Mouse (Mus musculus) embryo, embryonic 9.5 days (tissue): Measurements from ENCODE around the gene Cers1.

Source experiments
- DNase-seq: peaks from one replicate; pipeline ENCODE4 v3.0.0-alpha.2; 2017; ENCODE audit errors: extremely low spot score

Gene Cers1

DNA sequence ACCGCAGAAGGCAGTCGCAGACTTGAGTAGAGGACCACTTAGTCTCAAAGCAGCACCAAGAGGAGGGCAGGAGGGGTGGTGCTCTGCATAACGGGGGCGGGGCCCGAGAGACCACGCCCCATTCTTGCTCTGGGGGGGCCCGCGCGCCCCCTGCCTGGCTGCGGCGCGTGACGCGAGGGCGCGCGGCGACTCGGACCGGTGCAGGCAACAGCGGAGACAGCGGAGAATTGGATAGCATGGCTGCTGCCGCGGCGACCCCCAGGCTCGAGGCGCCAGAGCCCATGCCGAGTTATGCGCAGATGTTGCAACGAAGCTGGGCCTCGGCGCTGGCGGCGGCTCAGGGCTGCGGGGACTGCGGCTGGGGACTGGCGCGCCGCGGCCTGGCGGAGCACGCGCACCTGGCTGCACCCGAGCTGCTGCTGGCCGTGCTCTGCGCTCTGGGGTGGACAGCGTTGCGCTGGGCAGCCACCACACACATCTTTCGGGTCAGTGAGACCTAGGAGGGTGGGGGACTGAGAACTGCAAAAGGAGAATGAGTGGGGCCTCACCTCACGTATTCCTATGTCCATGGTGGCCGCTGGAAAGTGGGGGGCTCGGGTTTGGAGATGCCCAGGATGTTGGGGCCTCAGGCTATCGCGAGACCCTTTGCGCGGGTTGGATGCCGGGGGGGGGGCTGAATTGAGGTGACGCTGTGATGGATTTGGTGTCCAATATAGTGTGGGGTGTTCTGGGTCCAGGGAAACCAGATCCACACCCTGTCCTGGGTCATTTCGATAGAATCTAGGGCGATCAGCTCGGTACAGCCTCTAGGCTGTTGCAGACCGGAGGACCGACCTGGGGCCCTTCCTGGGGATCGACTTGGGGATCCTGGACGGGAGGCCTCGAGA lies at the start of gene Cers1:
Cers1 (plus strand) TSS at position 152 of the 887 bp plus-strand sequence.
- peak; percentile 69 for DNase-seq

DNA sequence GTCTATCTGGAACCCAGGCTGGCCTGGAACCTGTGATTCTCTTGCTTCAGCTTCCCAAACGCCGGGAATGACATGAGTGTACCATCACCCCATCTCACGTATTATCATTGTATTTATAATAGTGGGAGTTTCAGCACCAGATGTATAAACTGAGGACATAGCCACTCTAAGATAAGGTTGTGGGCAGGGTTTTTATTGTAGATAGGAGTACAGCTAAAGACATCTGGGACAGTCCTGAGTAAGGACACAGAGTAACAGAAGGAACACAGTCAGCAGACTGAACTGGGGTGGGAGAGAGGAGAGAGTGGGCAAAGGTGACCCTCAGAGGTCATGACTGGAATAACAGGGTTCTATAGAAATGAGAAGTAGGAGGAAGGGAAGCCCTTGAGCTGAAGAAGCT lies 47.9 kb upstream of the Cers1 start:
- DNase-seq = no peak

DNA sequence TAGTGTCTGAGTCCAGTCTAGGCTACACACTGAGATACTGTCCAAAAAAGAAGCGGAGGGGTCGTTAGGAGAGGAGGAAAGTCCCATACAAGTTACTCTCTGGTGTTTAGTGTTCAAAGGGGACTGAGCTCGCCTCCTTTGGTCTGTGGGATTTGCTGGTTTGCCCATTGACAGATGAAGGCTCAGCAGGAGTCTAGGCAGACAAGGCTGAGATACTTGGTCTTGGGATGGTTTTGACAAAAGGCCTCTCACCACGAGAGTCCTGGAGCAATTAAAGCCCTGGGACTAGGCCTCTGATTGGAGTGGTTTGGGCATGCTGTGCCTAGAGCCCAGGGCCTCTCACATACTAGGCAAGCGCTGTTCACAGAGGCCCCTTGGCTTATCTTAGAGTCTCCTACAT lies 47.3 kb upstream of the Cers1 start:
- DNase-seq = no peak

DNA sequence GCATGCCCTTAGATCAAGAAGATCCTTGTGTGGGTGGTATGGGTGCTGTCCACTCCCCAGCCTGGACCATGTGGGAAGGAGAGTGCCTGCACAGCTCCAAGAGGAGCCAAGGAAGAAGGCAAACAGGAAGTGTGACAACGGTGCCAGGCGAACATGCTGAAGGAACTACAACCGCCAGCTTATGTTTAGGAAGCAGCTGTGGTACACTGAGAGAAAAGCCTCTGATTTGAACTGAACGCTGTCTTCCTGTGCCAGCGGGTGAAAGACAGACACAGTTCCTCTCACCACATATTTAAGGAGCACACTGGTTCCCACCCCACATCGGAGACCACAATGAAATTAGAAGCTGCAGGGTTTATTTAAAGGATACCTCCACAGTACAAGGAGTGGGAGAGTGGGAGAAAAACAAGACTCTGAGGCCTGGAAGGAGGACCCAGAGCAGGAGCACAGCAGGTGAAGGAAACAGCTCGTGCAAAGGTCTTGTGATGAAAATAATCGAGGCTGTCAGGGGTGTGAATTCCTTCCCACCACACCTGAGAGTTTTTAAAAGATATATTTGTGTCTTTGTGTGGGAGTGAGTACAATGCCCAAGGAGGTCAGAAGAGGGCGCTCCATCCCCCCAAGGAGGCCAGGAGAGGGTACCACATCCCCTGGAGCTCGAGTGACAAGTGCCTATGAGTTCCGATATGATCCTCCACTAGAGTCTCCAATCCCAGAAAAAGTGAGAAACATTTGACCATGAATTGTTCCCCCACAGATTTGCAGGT lies 46.6 kb upstream of the Cers1 start:
- DNase-seq = no peak

DNA sequence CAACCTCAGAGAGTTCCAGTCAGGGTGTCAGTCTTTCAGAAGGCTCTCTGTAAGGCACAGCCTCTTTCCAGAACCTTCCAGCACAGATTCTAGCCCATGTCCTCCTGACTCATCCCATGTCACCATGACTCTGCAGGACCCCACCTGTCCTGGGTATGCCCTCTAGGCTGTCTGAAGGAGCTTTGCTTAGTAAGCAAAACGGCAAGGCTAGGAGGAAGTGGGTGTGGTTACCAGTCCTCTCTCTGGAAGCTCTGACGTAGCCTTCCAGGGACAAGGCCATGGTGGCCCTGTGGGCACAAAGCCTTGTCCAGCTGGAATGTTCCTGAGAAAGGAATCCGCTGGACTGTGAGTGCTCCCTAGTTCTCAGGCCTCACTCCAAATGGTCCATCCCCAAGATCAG lies 42.6 kb upstream of the Cers1 start:
- no peak for DNase-seq

DNA sequence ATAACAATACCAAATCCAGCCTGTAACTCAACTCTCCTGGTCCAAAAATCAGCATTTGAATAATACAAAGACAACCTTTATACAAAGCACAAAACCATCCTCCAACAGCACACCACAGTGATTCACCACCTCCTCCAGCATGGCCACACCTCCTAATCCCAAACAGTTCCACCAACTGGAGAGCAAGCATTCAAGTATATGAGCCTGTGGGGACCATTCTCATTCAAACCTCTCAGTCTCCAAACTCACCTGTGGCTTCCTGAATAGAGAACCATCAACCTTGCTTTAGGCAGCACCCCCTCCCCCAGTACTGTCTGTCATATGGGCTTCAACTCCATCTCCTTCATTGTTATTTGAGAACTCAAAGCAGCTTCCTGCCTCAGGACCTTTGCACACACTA lies 41.2 kb upstream of the Cers1 start:
- no peak for DNase-seq

DNA sequence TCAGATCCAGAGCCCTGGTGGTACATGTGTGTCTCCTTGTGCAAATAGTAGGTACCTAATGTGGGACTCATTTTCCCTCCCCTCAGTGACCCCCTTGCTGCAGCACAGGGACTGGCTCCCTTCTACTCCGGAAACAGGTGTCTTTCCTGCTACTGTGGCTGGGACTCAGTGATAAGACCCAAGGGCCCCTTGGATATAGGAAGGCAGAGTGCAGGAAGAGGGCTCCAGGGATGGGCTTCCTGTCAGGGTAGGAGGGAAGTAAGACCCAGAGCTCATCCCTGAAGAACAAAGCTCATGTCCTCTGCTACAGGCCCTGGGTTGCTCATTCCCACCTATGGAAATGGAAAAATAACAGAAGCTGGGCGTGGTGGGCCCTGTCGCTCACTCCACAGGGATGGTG lies 39.1 kb upstream of the Cers1 start:
- DNase-seq = no peak

DNA sequence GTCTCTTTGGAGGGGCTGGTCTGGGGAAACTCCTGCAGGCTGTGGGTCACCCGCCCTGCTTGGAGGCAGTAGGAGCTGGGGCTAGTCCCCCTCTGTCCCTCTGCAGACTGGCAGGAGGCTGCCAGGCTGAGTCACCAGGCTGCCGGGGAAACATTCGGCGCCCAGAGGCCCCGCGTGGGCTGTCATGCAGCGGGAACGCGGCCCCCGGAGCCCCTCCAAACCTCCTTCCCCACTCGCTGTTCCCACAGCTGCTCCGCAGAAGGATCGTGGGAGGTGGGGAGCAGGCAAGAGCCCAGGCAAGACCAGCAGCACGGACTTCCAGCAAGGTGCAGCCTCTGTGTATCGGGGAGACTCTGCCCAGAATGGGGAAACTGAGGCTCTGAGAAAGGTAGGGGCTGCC lies 37.4 kb upstream of the Cers1 start:
- no peak for DNase-seq

DNA sequence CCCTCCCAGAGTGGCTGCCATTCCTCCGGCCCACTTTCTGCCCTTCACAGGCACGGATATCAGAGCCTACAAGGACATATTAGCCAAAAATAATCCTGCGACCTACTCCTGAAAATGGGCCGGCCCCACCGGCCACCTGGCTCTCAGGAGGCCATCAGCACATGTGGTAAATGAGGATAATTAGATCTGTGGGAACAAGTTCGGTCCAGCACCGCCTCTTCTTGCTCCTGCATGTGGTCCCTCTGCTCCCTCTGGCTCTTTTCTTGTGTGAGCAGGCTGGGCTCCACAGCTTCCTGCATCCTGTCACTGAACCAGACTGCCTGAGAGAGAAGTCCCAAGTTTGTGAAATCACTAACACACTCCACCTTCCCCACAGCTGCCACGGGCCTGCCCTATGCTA lies 36.3 kb upstream of the Cers1 start:
- no peak for DNase-seq

DNA sequence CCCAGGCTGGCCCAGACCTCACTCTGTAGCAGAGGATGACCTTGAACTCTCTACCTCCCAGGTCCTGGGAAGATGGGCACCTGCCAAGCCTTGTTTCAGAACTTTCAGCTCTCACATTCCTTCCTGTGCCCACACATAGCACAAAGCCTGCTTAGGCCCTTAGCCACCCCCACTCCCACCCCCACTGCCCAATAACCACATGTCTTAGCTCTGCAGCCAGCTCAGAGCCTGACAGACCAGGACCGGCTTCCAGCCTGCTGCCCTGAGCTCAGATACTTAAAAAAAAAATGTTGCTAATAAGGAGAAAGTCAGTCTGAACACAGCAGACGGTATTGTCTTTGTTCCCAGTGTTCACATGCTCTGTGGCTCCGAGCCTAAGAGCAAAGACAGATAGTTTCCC lies 34.6 kb upstream of the Cers1 start:
- DNase-seq = no peak

DNA sequence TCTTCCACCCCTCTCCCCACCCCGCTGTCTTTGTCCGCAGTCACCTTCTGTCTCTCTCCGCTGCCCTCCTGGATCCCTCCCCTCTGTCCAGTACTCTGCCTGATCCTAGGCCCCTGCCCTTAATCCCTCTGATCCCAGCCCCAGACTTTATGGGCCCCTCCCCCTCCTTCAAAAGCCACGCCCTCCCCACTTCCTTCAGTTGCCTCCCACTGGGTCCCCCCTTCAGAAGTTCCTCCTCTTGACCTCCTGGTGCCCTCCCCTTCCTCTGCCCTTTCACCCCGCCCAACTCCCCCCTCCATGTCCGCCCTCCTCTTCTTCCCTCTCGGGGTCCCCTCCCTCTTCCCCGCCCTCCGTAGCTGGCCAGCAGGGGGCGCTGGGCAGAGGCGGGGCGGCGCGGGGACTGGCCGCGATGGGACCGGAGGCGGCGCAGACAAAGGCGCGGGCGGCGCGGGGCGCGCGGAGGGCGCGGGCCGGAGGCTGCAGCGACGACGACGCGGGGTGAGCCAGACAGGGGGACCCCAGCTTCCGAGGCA lies 32.9 kb upstream of the Cers1 start, which contains the start of gene Homer3:
Homer3 (plus strand) TSS at position 225 of the 533 bp plus-strand sequence.
- DNase-seq = peak; percentile 99

DNA sequence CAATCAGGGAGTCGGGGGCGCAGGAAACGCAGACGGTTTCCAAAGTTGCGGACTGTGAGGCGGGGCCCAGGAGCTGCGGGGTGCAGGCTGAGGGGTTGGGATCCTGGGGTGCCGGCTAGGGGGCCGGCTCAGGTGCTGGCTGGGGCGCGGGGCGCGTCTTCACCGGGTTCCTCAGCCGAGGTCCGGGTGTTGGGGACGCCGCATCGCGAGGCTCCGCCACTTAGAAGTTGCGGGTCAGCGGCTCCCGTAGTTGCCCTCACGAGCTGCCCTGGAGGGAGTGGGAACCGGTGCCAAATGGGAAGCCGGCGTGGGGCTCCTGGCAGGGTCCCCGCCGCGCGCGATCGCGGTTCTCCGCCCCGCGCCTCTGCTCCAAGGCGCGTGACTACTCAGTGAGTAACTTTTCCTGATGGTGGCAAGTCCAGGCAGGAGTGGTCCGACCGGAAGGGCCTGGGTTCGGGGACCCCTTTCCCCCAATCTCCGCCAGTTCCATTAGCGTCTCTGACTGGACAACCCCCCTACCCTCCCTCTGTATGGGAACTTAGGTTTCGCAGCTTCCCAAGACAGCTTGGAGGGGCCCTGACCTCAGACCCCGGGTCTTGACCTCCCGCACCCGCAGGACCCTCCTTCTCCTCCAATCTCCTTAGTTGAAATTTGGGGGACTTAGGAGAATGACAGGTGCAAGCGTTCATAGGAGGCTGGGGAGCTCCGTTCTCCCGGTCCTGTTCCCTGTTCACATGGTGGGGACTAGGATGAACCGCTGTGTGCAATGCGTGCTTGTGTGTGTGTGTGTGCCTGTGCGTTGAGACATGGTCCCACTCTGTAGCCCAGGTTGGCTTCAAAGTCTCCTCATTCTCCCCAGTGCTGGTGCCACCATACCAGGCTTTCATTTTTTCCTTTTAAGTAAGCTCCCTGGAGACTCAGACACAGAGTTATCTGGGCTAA lies 32.2 kb upstream of the Cers1 start:
- peak; percentile 48 for DNase-seq

DNA sequence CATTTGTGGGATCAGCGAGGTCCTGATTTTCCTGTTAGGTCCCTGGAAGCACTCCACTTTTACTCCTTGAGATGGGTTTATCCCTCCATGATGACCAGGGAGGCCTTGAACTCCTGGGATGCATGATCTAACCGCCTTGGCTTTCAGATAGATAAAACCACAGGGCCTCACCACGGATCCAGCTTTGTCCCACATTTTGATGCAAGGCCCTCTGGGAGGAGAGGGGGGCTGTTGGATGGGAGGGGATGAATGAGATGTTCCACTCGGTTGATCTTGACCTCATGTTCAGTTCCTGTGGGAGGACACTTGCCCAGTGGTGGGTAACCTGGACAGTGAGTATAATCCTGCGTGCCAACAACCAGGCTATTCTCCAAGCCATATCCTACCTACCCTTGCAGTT lies 31.2 kb upstream of the Cers1 start:
- DNase-seq = no peak

DNA sequence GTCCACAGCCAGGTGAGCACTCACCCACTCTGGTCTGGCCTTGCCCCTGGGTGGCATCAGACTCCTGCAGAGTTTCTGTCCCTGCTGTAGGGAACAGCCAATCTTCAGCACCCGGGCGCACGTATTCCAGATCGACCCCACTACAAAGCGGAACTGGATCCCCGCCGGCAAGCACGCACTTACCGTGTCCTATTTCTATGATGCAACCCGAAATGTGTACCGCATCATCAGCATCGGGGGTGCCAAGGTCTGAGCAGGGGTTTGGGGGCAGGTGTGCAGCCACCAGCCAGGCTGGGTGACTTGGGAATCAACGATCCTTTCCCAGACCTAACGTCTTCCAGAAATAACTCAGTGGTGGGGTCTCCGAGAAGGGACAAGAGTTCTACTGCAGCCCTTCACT lies 30.3 kb upstream of the Cers1 start:
- DNase-seq = no peak

DNA sequence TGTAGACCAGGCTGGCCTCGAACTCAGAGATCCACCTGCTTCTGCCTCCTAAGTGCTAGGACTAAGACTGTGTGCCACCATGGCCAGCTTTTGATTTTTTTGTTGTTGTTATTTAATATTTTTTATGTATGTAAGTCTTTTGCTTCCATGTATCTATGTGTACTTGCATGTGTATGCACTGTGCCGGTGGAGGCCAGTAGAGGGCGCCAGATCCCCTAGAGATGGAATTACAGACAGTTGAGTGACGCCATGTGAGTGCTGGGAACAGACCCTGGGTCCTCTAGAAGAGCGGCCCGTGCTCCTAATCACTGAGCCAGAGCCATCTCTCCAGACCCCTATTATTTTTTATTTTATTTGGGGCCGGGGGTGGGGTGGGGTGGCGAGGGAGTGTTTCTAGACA lies 28.8 kb upstream of the Cers1 start:
- no peak for DNase-seq

DNA sequence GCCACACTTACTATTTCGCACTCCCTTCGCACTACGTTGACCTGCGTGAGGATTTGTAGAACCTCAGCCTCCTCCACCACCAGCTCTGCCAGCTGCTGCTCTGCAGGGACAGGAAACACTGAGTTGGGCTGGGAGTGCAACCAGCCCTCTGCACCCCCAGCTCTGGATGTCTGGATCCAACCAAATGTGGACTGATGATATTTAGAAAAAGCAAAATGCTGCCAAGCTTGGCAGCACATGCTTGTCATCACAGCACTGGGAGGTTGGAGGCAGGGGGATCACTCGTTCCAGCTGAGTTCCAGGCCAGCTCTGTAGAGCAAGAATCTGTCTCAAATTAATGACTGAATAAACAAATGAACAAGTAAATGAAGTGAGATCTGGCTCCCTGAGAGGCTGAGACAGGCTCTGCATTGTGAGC lies 21.6 kb upstream of the Cers1 start:
- no peak for DNase-seq

DNA sequence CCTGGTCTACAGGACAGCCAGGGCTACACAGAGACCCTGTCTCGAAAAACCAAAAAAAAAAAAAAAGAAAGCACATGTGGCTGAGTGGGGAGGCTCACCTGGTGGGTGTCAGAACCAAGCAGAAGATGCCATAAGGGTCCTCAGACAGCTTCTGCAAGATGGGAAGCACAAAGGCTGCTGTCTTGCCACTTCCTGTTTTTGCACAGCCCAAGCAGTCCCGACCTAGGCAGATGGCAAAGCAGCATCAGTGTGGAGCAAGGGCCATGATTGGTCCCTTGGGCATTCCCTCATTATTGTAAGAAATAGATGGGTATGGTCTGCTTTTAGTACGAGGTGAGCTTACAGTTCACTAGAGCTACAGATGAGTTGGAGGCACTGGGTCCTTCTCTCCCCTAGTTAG lies 14.7 kb upstream of the Cers1 start:
- no peak for DNase-seq

DNA sequence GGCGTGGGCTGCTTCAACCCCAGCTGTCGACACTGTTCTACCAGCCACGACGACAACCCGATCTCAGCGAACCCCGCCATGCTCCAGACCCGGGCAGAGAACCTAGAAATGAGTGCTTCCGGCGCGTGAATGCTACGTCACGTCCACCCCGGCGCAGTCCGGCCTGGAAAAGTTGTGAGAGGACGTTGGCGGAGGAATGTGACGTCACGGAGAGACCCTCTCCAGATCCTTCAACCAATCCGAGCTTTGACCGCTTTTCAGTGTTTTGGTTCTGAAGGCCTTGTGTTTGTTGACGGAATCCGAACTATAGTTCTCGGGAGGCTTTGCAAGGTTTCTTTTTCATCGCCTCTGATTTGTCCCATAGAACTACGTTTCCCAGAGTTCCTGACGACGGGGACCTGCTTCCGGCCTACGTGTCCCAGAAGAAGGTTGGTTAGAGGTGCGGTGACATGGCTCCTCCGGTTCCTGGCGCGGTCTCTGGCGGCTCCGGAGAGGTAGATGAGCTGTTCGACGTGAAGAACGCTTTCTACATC lies 13.2 kb upstream of the Cers1 start, which contains the start of the genes Ddx49 and Cope:
Ddx49 (minus strand) TSS at position 132 of the 533 bp plus-strand sequence.
Cope (plus strand) TSS at position 161 of the 533 bp plus-strand sequence.
- peak; percentile 95 for DNase-seq

DNA sequence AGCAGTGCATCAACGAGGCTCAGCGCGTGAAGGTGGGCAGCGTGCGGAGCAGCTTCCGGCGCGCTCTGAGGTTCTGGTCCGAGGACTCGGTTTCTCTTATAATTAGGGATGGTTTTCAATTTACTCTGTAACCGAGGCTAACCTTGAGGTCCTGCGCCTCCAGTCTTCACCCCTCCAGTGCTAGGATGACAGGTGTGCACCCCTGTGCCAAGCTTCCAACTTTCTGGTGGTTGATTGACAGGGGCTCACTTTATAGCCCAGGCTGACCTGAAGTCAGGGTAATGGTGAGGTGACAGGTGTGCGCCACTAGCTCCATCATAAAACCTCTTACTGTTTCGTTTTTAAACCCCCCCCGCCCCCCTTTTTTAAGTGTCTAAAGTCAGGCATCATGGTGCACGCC lies 12.7 kb upstream of the Cers1 start:
- DNase-seq = no peak

DNA sequence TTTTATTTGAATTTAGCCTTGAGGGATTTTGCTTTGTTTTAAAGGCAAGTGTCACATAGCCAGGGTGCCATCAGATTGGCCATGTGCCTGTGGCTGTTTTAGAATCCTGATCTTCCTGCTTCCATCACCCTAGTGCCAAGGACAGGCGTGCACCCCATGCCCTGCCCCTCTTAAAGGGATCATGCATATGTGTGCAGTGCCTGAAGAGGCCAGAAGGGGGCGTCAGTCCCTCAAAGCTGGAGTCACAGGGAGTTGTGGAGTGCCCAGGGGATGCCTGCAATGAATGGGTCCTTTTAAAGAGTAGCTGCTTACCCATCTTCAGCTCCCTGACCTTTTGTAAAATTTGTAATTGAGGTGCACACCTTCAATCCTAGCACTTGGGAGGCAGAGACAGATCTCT lies 6.3 kb upstream of the Cers1 start:
- no peak for DNase-seq

DNA sequence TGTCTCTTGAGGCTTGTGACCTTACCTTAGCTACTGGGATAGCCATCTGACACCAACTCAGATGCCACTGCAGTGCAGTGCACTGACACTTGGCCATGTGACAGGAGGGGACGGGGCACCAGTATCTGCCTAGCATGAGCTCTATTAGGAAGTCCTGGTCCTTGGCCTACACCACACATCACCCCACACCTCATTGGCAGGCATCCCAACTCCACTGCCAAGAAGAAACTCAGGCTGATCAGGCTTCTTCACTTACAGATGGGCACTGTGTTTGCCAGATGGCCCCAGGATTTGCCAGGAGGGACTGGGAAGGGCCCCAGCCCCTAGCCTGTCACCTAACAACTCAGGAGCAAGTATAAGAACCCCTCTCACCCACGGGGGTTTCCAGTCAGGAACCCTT lies 2.2 kb upstream of the Cers1 start:
- no peak for DNase-seq
